Mouse (Mus musculus) CD8-positive naive resting alpha-beta T cell, adult 2 months (primary cell): ENCODE measurements around the gene Trmt112.

Source experiments
- DNase-seq, 2 experiments: peaks; one replicate each; pipeline ENCODE4 v3.0.0; 2022; ENCODE audit warnings: low read depth in 2 of 2, low spot score in 2 of 2

The Trmt112 gene

GRCm38 (mm10) chr19:6942764-6943163 is 33.3 kb downstream of the Trmt112 start:
- DNase-seq, result no peak

- no peak for DNase-seq
These were observed 34.2 kb downstream of the Trmt112 start for GRCm38 (mm10) chr19:6943709-6944108.

- DNase-seq, result no peak
These were observed 38.2 kb downstream of the Trmt112 start for GRCm38 (mm10) chr19:6947742-6948141.

- DNase-seq, result no peak
These were observed 38.7 kb downstream of the Trmt112 start for GRCm38 (mm10) chr19:6948186-6948585.

GRCm38 (mm10) chr19:6949532-6949931 is 40.0 kb downstream of the Trmt112 start:
- DNase-seq, result no peak

- no peak for DNase-seq
These were observed 40.5 kb downstream of the Trmt112 start for GRCm38 (mm10) chr19:6949951-6950350.

- DNase-seq, result peak in 1 of 2 experiments; percentile 23
These were observed 41.2 kb downstream of the Trmt112 start for GRCm38 (mm10) chr19:6950613-6951153.

- DNase-seq, result peak; percentile 52 to 62
These were observed 42.0 kb downstream of the Trmt112 start for GRCm38 (mm10) chr19:6951381-6951968.

GRCm38 (mm10) chr19:6951994-6952711 is 42.7 kb downstream of the Trmt112 start:
- DNase-seq, result peak in 1 of 2 experiments; percentile 21

- no peak for DNase-seq
These were observed 43.2 kb downstream of the Trmt112 start for GRCm38 (mm10) chr19:6952712-6953037.

GRCm38 (mm10) chr19:6954046-6954445 is 44.5 kb downstream of the Trmt112 start:
- no peak for DNase-seq

- no peak for DNase-seq
These were observed 45.9 kb downstream of the Trmt112 start for GRCm38 (mm10) chr19:6955424-6955823.

GRCm38 (mm10) chr19:6956461-6956860 is 47.0 kb downstream of the Trmt112 start:
- DNase-seq, result no peak
